In genomic region chr11:77934111-77934521, GRCm38 (mm10) we compare ENCODE assay signal across 13 mouse cellular contexts. TPM values are rescaled to one million over a fixed set of nuclear protein-coding genes. Genes with fewer than 3 reads are reported as not detected.
DNase-seq lines count a peak whose midpoint lies in the region; ATAC-seq and TF ChIP-seq lines count a peak whose summit lies in the region.
"Had no signal": no experiment of that assay in that cellular context is flagged by ENCODE, and none has a peak within 500 bp of the region (broad histone marks: within the 10 kb centered on the region; RNA-seq: fewer than 3 reads in every experiment).

No protein-coding gene starts in this region.

- no peaks in the 10 kb centered on the region for H3K36me3 ChIP-seq in E14TG2a.4 (ENCODE audit: insufficient read depth, low read length)
- no peaks in the 10 kb centered on the region for H3K36me3 ChIP-seq in hindbrain, embryonic 16.5 days (ENCODE audit: control insufficient read depth, insufficient read depth, low read length)
- no peaks in the 10 kb centered on the region for H3K36me3 ChIP-seq in limb, embryonic 10.5 days
- H3K36me3 ChIP-seq in heart, embryonic 12.5 days: no peaks in the 10 kb centered on the region
- no peaks in the 10 kb centered on the region for H3K36me3 ChIP-seq in heart, embryonic 11.5 days (ENCODE audit: control insufficient read depth, insufficient read depth, low read length)

- DNase-seq in Muller cell, postnatal 12 days (ENCODE audit: inconsistent ontology term): peak; percentile 84
- DNase-seq in cerebellum, postnatal 14 days: peak; percentile 85 to 90
- DNase-seq in limb, embryonic 10.5 days (ENCODE audit: low spot score): no peak
- DNase-seq in layer of hippocampus, postnatal 14 days (ENCODE audit: low spot score in 2 of 2): no peak
- DNase-seq: adrenal gland, adult 8-10 months; thymus, adult 18-20 months had no signal

- ATAC-seq in hindbrain, embryonic 16.5 days: peak; percentile 51; the same call in 1 of the 2 replicates
- no peak for ATAC-seq in heart, embryonic 12.5 days (ENCODE audit: insufficient number of reproducible peaks, low FRiP score)
- ATAC-seq in heart, embryonic 11.5 days (replicated peaks; ENCODE audit: insufficient number of reproducible peaks, low FRiP score, low TSS enrichment): no peak
- ATAC-seq: intestine, embryonic 16.5 days had no signal

- H3K4me3 ChIP-seq in E14TG2a.4 (replicated peaks; ENCODE audit: low read length): peak overlapping the region; percentile 32
- H3K4me3 ChIP-seq in hindbrain, embryonic 16.5 days (ENCODE audit: low read length): peak overlapping the region; percentile 67
- H3K4me3 ChIP-seq in limb, embryonic 10.5 days: no peak overlapping the region
- H3K4me3 ChIP-seq in heart, embryonic 12.5 days: no peak overlapping the region
- H3K4me3 ChIP-seq in heart, embryonic 11.5 days (ENCODE audit: low read depth, low read length): no peak overlapping the region

- H3K9ac ChIP-seq in hindbrain, embryonic 16.5 days (ENCODE audit: low read depth, low read length): peak overlapping the region; percentile 47
- H3K9ac ChIP-seq in heart, embryonic 12.5 days: no peak overlapping the region
- no peak overlapping the region for H3K9ac ChIP-seq in heart, embryonic 11.5 days (ENCODE audit: low read depth, low read length)

- H3K4me2 ChIP-seq in hindbrain, embryonic 16.5 days (ENCODE audit: low read length): peak overlapping the region; percentile 78
- H3K4me2 ChIP-seq in heart, embryonic 12.5 days: no peak overlapping the region
- no peak overlapping the region for H3K4me2 ChIP-seq in heart, embryonic 11.5 days

- H3K4me1 ChIP-seq in E14TG2a.4 (replicated peaks; ENCODE audit: low read depth, low read length): peaks cover 67% of the 10 kb centered on the region
- H3K4me1 ChIP-seq in hindbrain, embryonic 16.5 days (ENCODE audit: control insufficient read depth, insufficient read depth, low read depth, low read length): peaks cover 58% of the 10 kb centered on the region
- H3K4me1 ChIP-seq in limb, embryonic 10.5 days: peaks cover 26% of the 10 kb centered on the region
- H3K4me1 ChIP-seq in heart, embryonic 12.5 days (replicated peaks): peaks cover 11% of the 10 kb centered on the region
- peaks cover 9% of the 10 kb centered on the region for H3K4me1 ChIP-seq in heart, embryonic 11.5 days (ENCODE audit: control insufficient read depth, insufficient read depth, low read length)

- H3K9me3 ChIP-seq in E14TG2a.4 (ENCODE audit: low read length): no peaks in the 10 kb centered on the region
- H3K9me3 ChIP-seq in hindbrain, embryonic 16.5 days (ENCODE audit: control insufficient read depth, low read length): no peaks in the 10 kb centered on the region
- no peaks in the 10 kb centered on the region for H3K9me3 ChIP-seq in limb, embryonic 10.5 days (replicated peaks)
- H3K9me3 ChIP-seq in heart, embryonic 12.5 days (replicated peaks): no peaks in the 10 kb centered on the region
- no peaks in the 10 kb centered on the region for H3K9me3 ChIP-seq in heart, embryonic 11.5 days (replicated peaks; ENCODE audit: control insufficient read depth, low read length)

- H3K27me3 ChIP-seq in E14TG2a.4 (ENCODE audit: insufficient read depth, low read length): peaks cover 97% of the 10 kb centered on the region
- H3K27me3 ChIP-seq in hindbrain, embryonic 16.5 days (replicated peaks; ENCODE audit: control insufficient read depth, insufficient read depth, low read length): no peaks in the 10 kb centered on the region
- peaks cover 100% of the 10 kb centered on the region for H3K27me3 ChIP-seq in limb, embryonic 10.5 days (ENCODE audit: low read depth, poor library complexity, severe bottlenecking)
- peaks cover 98% of the 10 kb centered on the region for H3K27me3 ChIP-seq in heart, embryonic 12.5 days (replicated peaks)
- H3K27me3 ChIP-seq in heart, embryonic 11.5 days (ENCODE audit: control insufficient read depth, insufficient read depth, low read length): peaks cover 90% of the 10 kb centered on the region

- no peak for TF ChIP-seq CTCF in E14TG2a.4 (conservative IDR thresholded peaks at IDR 0.05; ENCODE audit: low read length)

- H3K27ac ChIP-seq in hindbrain, embryonic 16.5 days (ENCODE audit: low read depth, low read length): peak overlapping the region; percentile 89
- H3K27ac ChIP-seq in limb, embryonic 10.5 days: no peak overlapping the region
- no peak overlapping the region for H3K27ac ChIP-seq in heart, embryonic 12.5 days (ENCODE audit: poor library complexity, severe bottlenecking)
- no peak overlapping the region for H3K27ac ChIP-seq in heart, embryonic 11.5 days (ENCODE audit: low read depth, low read length)

- WGBS in hindbrain, embryonic 16.5 days: 2% methylated on average over 4 of the region's 4 CpGs
- 4% methylated on average over 4 of the region's 4 CpGs for WGBS in limb, embryonic 10.5 days
- WGBS in heart, embryonic 12.5 days: 1% methylated on average over 4 of the region's 4 CpGs
- 6% methylated on average over 4 of the region's 4 CpGs for WGBS in heart, embryonic 11.5 days (ENCODE audit: insufficient replicate concordance)

RNA-seq across cellular contexts. Expression of gene Sez6, which starts 3.5 kb away (rescaled TPM):
- polyA plus RNA-seq in hindbrain, embryonic 16.5 days (2015; fragmentation: Nextera tagmentation; extraction: Ambion mirVana): 132 and 156 TPM in 2 replicates
- polyA plus RNA-seq in limb, embryonic 10.5 days (2016; fragmentation: Nextera tagmentation; extraction: Ambion mirVana): 0.11 and 0.14 TPM in 2 replicates
- 0.18 TPM in 1 of 2 replicates, not detected in the other for polyA plus RNA-seq in heart, embryonic 12.5 days (2016; fragmentation: Nextera tagmentation; extraction: Ambion mirVana)
- polyA plus RNA-seq in heart, embryonic 11.5 days (2014; fragmentation: Nextera tagmentation; extraction: Ambion mirVana): 0.09 TPM in 1 of 2 replicates, not detected in the other
- 100 to 1,000 TPM; 162 to 163 TPM for total RNA-seq in layer of hippocampus, postnatal 14 days (2021)
- total RNA-seq: liver, adult 2 months; megakaryocyte progenitor cell, adult 5-6 weeks had no signal
- polyA plus RNA-seq: liver, adult 2 months had no signal

RNA-seq across cellular contexts. Expression of gene Pipox, which starts 40.2 kb away (rescaled TPM):
- 5.9 and 7.7 TPM in 2 replicates for polyA plus RNA-seq in hindbrain, embryonic 16.5 days (2015; fragmentation: Nextera tagmentation; extraction: Ambion mirVana)
- 0.34 and 0.48 TPM in 2 replicates for polyA plus RNA-seq in limb, embryonic 10.5 days (2016; fragmentation: Nextera tagmentation; extraction: Ambion mirVana)
- polyA plus RNA-seq in heart, embryonic 12.5 days (2016; fragmentation: Nextera tagmentation; extraction: Ambion mirVana): 2.3 and 3.1 TPM in 2 replicates
- 1.8 and 2.4 TPM in 2 replicates for polyA plus RNA-seq in heart, embryonic 11.5 days (2014; fragmentation: Nextera tagmentation; extraction: Ambion mirVana)
- total RNA-seq in layer of hippocampus, postnatal 14 days (2021): 1 to 10 TPM in 1 of 2 experiments, under 1 TPM in 1; 0.88 to 1.4 TPM

RNA-seq across cellular contexts. Expression of gene Phf12, which starts 48.4 kb away (rescaled TPM):
- 11.8 and 12.5 TPM in 2 replicates for polyA plus RNA-seq in hindbrain, embryonic 16.5 days (2015; fragmentation: Nextera tagmentation; extraction: Ambion mirVana)
- polyA plus RNA-seq in limb, embryonic 10.5 days (2016; fragmentation: Nextera tagmentation; extraction: Ambion mirVana): 21.0 and 23.1 TPM in 2 replicates
- 17.0 and 17.7 TPM in 2 replicates for polyA plus RNA-seq in heart, embryonic 12.5 days (2016; fragmentation: Nextera tagmentation; extraction: Ambion mirVana)
- 9.1 and 14.2 TPM in 2 replicates for polyA plus RNA-seq in heart, embryonic 11.5 days (2014; fragmentation: Nextera tagmentation; extraction: Ambion mirVana)
- total RNA-seq in layer of hippocampus, postnatal 14 days (2021): 10 to 100 TPM; 43.9 to 52.6 TPM

Comparison
In these comparisons a context has a peak if more than half of its experiments do, and no peak if none do; other contexts are left out.
1. H3K4me3 ChIP-seq: peak in E14TG2a.4 (single experiment) and hindbrain, embryonic 16.5 days (single experiment); none in limb, embryonic 10.5 days (single experiment), heart, embryonic 12.5 days (single experiment) and heart, embryonic 11.5 days (single experiment).
2. DNase-seq: peak in Muller cell, postnatal 12 days (single experiment) and cerebellum, postnatal 14 days (2 of 2); none in limb, embryonic 10.5 days (single experiment) and layer of hippocampus, postnatal 14 days (0 of 2).
3. RNA of gene Sez6, which starts 3.5 kb away (polyA plus RNA-seq): 132 to 156 TPM in hindbrain, embryonic 16.5 days; 0.18 TPM in heart, embryonic 12.5 days, 0.11 to 0.14 TPM in limb, embryonic 10.5 days and 0.09 TPM in heart, embryonic 11.5 days; every median in the first group is over 100 times any median in the second.